Mouse (Mus musculus): Measurements from ENCODE around the gene Tmem185b. TPM values are rescaled to one million over a fixed set of nuclear protein-coding genes. Genes with fewer than 3 reads are reported as not detected.

Gene Tmem185b
- total and polyA plus RNA-seq, 3 experiments: 25.2 to 35.8 TPM; not detected in 1

DNA sequence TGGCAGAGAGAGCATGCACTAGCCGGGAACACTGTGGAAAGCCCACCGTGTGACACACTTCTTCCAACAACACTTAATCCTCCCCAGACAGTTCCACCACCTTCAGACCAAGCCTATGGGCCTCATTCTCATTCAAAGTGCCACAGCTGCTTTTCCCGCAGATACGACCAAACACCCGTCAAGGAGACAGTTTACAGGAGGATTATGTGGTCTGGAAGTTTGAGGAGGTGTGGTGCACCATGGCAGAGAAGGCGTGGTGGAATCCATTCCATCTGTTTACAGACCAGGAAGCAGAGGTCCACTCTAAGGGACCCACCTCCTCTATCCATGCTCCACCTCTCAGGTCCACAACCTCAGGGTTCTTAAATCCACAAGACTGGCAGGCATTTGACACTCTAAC is 6.7 kb upstream of the Tmem185b start:
- H3K36me3 ChIP-seq (ENCODE audit: control insufficient read depth in 1 of 2, insufficient read depth in 2 of 2, low read length in 2 of 2): peaks cover 0 to 2% of the 10 kb centered on the region in 2 experiments; a peak in 2 of 4 replicates
- no peak overlapping the region for H3K9ac ChIP-seq (ENCODE audit: control insufficient read depth, low read depth, low read length, poor library complexity, severe bottlenecking)
- no peak overlapping the region for H3K27ac ChIP-seq (ENCODE audit: control insufficient read depth, low read depth, low read length)
- peaks cover 0 to 12% of the 10 kb centered on the region in 2 experiments; a peak in 3 of 4 replicates for H3K4me1 ChIP-seq (ENCODE audit: control insufficient read depth in 1 of 2, insufficient read depth in 2 of 2, low read length in 2 of 2)
- no peak overlapping the region for H3K4me3 ChIP-seq (ENCODE audit: control insufficient read depth in 1 of 2, insufficient read depth in 1 of 2, low read depth in 2 of 2, low read length in 2 of 2)
- TF ChIP-seq MAFK (IDR thresholded peaks at IDR 0.05; ENCODE audit: borderline replicate concordance, low read depth, low read length) (no peak), SIN3A (IDR thresholded peaks at IDR 0.05; ENCODE audit: low read length) (no peak), KAT2A (conservative IDR thresholded peaks at IDR 0.05; ENCODE audit: low read depth, low read length) (no peak), GABPA (IDR thresholded peaks at IDR 0.05; ENCODE audit: low read depth, low read length) (no peak), ZC3H11A (IDR thresholded peaks at IDR 0.05; ENCODE audit: low read depth, low read length) (no peak), MAZ (IDR thresholded peaks at IDR 0.05; ENCODE audit: low read depth, low read length) (no peak), NELFE (IDR thresholded peaks at IDR 0.05; ENCODE audit: low read depth, low read length) (no peak), JUND (IDR thresholded peaks at IDR 0.05; ENCODE audit: low read depth, low read length) (no peak), ZNF384 (IDR thresholded peaks at IDR 0.05; ENCODE audit: low read depth, low read length) (no peak), TAL1 (IDR thresholded peaks at IDR 0.05; ENCODE audit: low read length) (no peak), MYB (IDR thresholded peaks at IDR 0.05; ENCODE audit: low read depth, low read length) (no peak), POLR2AphosphoS5 (IDR thresholded peaks at IDR 0.05; ENCODE audit: borderline replicate concordance, low read depth, low read length) (no peak), ZKSCAN1 (IDR thresholded peaks at IDR 0.05; ENCODE audit: low read depth, low read length) (no peak), USF1 (IDR thresholded peaks at IDR 0.05; ENCODE audit: low read depth, low read length) (no peak)
- DNase-seq (ENCODE audit: low read depth, low spot score): no peak
- no peaks in the 10 kb centered on the region for H3K9me3 ChIP-seq (replicated peaks; ENCODE audit: insufficient read depth, low read length)
- H3K79me2 ChIP-seq (ENCODE audit: control insufficient read depth, insufficient read depth, low read length, poor library complexity): no peaks in the 10 kb centered on the region
- H3K27me3 ChIP-seq (ENCODE audit: control insufficient read depth in 1 of 2, insufficient read depth in 2 of 2, low read length in 2 of 2): no peaks in the 10 kb centered on the region

GRCm38 (mm10) chr1:119521029-119521428 is 4.9 kb upstream of the Tmem185b start:
- TF ChIP-seq POLR2AphosphoS2 (IDR thresholded peaks at IDR 0.05; ENCODE audit: low read length) (no peak), GABPA (IDR thresholded peaks at IDR 0.05; ENCODE audit: low read depth, low read length) (no peak), TBP (IDR thresholded peaks at IDR 0.05; ENCODE audit: low read depth, low read length) (no peak), ZC3H11A (IDR thresholded peaks at IDR 0.05; ENCODE audit: low read depth, low read length) (no peak), ZNF384 (IDR thresholded peaks at IDR 0.05; ENCODE audit: low read depth, low read length) (no peak), MAZ (IDR thresholded peaks at IDR 0.05; ENCODE audit: low read depth, low read length) (no peak)
- peaks cover 2% of the 10 kb centered on the region; the same call in 1 of the 2 replicates for H3K79me2 ChIP-seq (ENCODE audit: control insufficient read depth, insufficient read depth, low read length, poor library complexity)
- no peak overlapping the region for H3K9ac ChIP-seq (ENCODE audit: control insufficient read depth, low read depth, low read length, poor library complexity, severe bottlenecking)
- H3K9me3 ChIP-seq (replicated peaks; ENCODE audit: insufficient read depth, low read length): no peaks in the 10 kb centered on the region
- peaks cover 0 to 11% of the 10 kb centered on the region in 2 experiments; a peak in 2 of 4 replicates for H3K36me3 ChIP-seq (ENCODE audit: control insufficient read depth in 1 of 2, insufficient read depth in 2 of 2, low read length in 2 of 2)
- peaks cover 0 to 21% of the 10 kb centered on the region in 2 experiments for H3K4me1 ChIP-seq (ENCODE audit: control insufficient read depth in 1 of 2, insufficient read depth in 2 of 2, low read length in 2 of 2)
- H3K27ac ChIP-seq (ENCODE audit: control insufficient read depth, low read depth, low read length): no peak overlapping the region
- H3K4me3 ChIP-seq (ENCODE audit: control insufficient read depth in 1 of 2, insufficient read depth in 1 of 2, low read depth in 2 of 2, low read length in 2 of 2): no peak overlapping the region
- no peak for DNase-seq (ENCODE audit: low read depth, low spot score)
- H3K27me3 ChIP-seq (ENCODE audit: control insufficient read depth in 1 of 2, insufficient read depth in 2 of 2, low read length in 2 of 2): no peaks in the 10 kb centered on the region
